Mouse (Mus musculus): Measurements from ENCODE around the gene Tle3. TPM values are rescaled to one million over a fixed set of nuclear protein-coding genes. Genes with fewer than 3 reads are reported as not detected.
A peak's percentile ranks its signal among the peaks of the same experiment; 100 is the strongest.

Gene Tle3
- polyA plus RNA-seq, 1 experiment from 2014 or later, result 36.0 TPM

DNA sequence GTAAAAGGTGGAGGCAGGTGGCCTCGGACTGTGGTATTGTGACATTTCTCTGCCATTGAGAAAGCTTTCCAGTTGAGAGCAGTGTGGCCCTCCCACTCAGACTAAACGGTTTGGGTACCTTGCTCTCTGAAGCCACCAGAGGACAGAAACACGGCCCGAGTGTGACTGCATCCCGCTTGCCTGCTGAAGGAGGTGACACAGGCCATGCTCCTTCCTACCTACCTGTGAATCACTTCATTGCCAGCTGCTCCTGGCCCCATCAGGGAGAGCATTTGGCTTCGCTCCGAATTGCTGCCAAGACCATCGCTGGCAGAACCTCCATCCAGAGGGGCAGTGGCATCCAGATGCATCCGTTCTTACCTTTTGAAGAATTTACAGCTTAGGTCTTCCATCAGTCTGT is 26.0 kb downstream of the Tle3 start:
- H3K27me3 ChIP-seq, result no peaks in the 10 kb centered on the region; the same call in 1 of the 2 replicates
- H3K4me3 ChIP-seq (replicated peaks), result no peak overlapping the region
- no peak for ATAC-seq (ENCODE audit: insufficient number of reproducible peaks, low FRiP score, low TSS enrichment, low read depth)
- WGBS, result 87% methylated on average over 9 of the region's 9 CpGs
- H3K36me3 ChIP-seq, result peaks cover 71% of the 10 kb centered on the region
- H3K4me1 ChIP-seq, result peaks cover 59% of the 10 kb centered on the region
- no peak overlapping the region for H3K9ac ChIP-seq
- H3K4me2 ChIP-seq (replicated peaks), result no peak overlapping the region
- no peak overlapping the region for H3K27ac ChIP-seq (replicated peaks)
- no peaks in the 10 kb centered on the region for H3K9me3 ChIP-seq (replicated peaks)

- Histone ChIP-seq H3K27me3 (no peaks in the 10 kb centered on the region; the same call in 1 of the 2 replicates), H3K36me3 (peaks cover 56% of the 10 kb centered on the region), H3K4me1 (peaks cover 75% of the 10 kb centered on the region), H3K4me2 (replicated peaks) (no peak overlapping the region), H3K9ac (no peak overlapping the region), H3K9me3 (replicated peaks) (no peaks in the 10 kb centered on the region), H3K4me3 (replicated peaks) (no peak overlapping the region), H3K27ac (replicated peaks) (no peak overlapping the region)
- ATAC-seq (ENCODE audit: insufficient number of reproducible peaks, low FRiP score, low TSS enrichment, low read depth), result no peak
- 92% methylated on average over 7 of the region's 7 CpGs for WGBS
Measured at GRCm38 (mm10) chr9:61400132-61400531, 28.0 kb downstream of the Tle3 start.

DNA sequence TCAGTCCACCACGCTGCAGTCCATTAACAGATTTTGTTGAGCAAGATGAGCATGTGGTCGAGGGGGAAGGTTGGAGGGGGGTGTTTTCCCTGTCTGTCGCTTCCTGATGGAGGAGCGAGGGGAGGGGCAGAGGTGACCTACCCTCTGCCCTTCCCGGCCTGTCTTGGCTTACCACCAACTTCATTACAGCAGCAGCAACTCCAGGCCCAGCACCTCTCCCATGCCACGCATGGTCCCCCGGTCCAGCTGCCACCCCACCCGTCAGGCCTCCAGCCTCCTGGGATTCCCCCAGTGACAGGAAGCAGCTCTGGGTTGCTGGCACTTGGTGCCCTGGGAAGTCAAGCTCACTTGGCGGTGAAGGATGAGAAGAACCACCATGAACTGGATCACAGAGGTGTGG is 29.5 kb downstream of the Tle3 start:
- Histone ChIP-seq H3K27me3 (peaks cover 3% of the 10 kb centered on the region), H3K36me3 (peaks cover 57% of the 10 kb centered on the region)
- 56% methylated on average over 9 of the region's 9 CpGs for WGBS

DNA sequence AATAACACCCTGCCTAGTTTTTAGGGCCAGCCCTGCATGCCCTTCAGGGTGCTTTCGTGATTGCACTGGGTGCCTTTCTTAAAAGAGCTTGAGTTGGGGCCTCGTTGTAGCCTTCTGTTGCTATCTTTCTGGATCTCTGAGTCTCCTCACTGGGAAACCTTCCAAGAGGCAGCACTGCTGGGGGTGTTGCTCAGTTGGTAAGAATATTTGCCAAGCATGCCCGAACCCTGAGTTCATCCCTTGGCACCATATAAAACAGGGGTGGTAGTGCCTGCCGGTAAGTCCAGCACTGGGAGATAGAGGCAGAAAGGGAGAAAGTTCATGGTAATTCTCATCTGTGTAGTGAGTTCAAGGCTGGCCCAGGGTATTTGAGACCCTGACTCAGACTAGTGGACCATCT is 30.1 kb downstream of the Tle3 start:
- no peak overlapping the region for H3K27ac ChIP-seq (replicated peaks)
- no peak for ATAC-seq (ENCODE audit: insufficient number of reproducible peaks, low FRiP score, low TSS enrichment, low read depth)
- 73% methylated on average over 4 of the region's 4 CpGs for WGBS
- no peaks in the 10 kb centered on the region for H3K9me3 ChIP-seq (replicated peaks)
- H3K4me2 ChIP-seq (replicated peaks), result no peak overlapping the region
- no peak overlapping the region for H3K9ac ChIP-seq
- H3K27me3 ChIP-seq, result peaks cover 3% of the 10 kb centered on the region
- H3K4me1 ChIP-seq, result peaks cover 76% of the 10 kb centered on the region
- peaks cover 63% of the 10 kb centered on the region for H3K36me3 ChIP-seq
- no peak overlapping the region for H3K4me3 ChIP-seq (replicated peaks)

More for the DNA sequence above, 29.5 kb downstream of the Tle3 start:
- no peak overlapping the region for H3K4me3 ChIP-seq (replicated peaks)
- no peak for ATAC-seq (ENCODE audit: insufficient number of reproducible peaks, low FRiP score, low TSS enrichment, low read depth)
- no peak overlapping the region for H3K9ac ChIP-seq
- no peak overlapping the region for H3K27ac ChIP-seq (replicated peaks)
- no peak overlapping the region for H3K4me2 ChIP-seq (replicated peaks)
- H3K4me1 ChIP-seq, result peaks cover 82% of the 10 kb centered on the region
- H3K9me3 ChIP-seq (replicated peaks), result no peaks in the 10 kb centered on the region

GRCm38 (mm10) chr9:61402716-61403115 is 30.6 kb downstream of the Tle3 start:
- Histone ChIP-seq H3K36me3 (peaks cover 65% of the 10 kb centered on the region), H3K27ac (replicated peaks) (no peak overlapping the region), H3K4me3 (replicated peaks) (no peak overlapping the region), H3K9me3 (replicated peaks) (no peaks in the 10 kb centered on the region), H3K27me3 (peaks cover 4% of the 10 kb centered on the region), H3K4me2 (replicated peaks) (no peak overlapping the region), H3K9ac (no peak overlapping the region), H3K4me1 (peaks cover 71% of the 10 kb centered on the region)
- 86% methylated on average over 5 of the region's 5 CpGs for WGBS
- no peak for ATAC-seq (ENCODE audit: insufficient number of reproducible peaks, low FRiP score, low TSS enrichment, low read depth)

DNA sequence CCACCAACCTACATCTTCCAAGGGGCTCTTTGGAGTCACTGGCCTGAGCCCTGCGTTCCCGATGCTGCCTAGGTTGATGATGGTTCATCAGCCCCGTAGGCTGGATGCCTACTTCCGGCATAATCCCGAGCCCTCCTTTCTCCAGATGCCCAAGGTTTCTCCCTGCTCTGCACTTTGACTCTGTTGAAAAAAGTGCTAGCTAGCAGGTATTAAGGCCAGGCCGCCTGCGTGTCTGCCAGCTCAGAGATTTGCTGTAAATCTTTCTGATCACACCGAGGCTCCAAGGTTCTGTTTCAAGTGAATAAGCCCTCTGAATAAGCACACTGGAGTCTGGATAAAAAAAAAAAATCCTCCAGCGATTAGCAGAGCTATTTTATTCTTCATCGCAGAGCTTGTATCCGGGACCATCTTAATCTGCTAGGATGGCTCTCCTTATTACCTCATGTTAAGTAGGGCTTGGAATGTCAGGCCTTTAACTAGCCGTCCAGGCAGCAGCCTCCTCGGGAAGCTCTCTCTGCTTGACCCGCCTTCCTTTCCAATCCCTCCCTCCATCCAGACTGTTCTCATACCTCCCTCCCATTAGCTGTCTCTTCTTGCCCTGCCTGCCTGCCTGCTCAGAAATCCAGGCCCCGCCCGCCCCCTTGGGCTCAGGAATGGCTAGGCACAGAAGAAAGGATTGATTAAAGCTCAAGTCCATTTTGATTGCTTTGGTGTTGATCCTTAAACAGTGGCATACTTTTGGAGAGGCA is 31.9 kb downstream of the Tle3 start:
- no peak overlapping the region for H3K4me2 ChIP-seq (replicated peaks)
- peaks cover 63% of the 10 kb centered on the region for H3K4me1 ChIP-seq
- H3K9me3 ChIP-seq (replicated peaks), result no peaks in the 10 kb centered on the region
- H3K36me3 ChIP-seq, result peaks cover 66% of the 10 kb centered on the region
- peaks cover 7% of the 10 kb centered on the region for H3K27me3 ChIP-seq
- H3K27ac ChIP-seq (replicated peaks), result no peak overlapping the region
- H3K9ac ChIP-seq, result no peak overlapping the region
- H3K4me3 ChIP-seq (replicated peaks), result no peak overlapping the region
- 49% methylated on average over 16 of the region's 16 CpGs for whole genome bisulfite sequencing
- ATAC-seq (ENCODE audit: insufficient number of reproducible peaks, low FRiP score, low TSS enrichment, low read depth), result no peak

DNA sequence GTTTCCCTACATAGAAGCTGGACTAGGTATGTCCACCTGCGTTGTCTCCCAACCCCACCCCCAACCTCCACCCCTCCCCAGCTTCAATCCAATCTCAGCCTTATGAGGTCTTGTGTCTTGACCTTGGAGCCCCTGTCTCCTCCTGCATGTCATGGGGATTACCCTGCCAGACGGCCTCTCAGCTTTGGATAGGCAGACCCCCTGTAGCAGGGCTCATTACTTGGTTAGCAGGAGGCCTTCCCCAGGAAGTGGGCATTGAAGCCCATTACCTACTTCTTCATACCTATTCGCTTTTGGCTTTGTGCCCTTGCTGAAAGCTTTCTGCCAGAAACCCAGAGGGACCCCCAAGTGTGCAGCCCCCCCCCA is 32.4 kb downstream of the Tle3 start:
- H3K36me3 ChIP-seq, result peaks cover 66% of the 10 kb centered on the region
- H3K9me3 ChIP-seq (replicated peaks), result no peaks in the 10 kb centered on the region
- H3K4me3 ChIP-seq (replicated peaks), result no peak overlapping the region
- H3K27me3 ChIP-seq, result peaks cover 7% of the 10 kb centered on the region
- peak overlapping the region; percentile 36 for H3K27ac ChIP-seq (replicated peaks)
- WGBS, result 34% methylated on average over 3 of the region's 3 CpGs
- H3K4me2 ChIP-seq (replicated peaks), result peak overlapping the region; percentile 40; the same call in 1 of the 2 replicates
- no peak overlapping the region for H3K9ac ChIP-seq
- H3K4me1 ChIP-seq, result peaks cover 63% of the 10 kb centered on the region
- ATAC-seq (ENCODE audit: insufficient number of reproducible peaks, low FRiP score, low TSS enrichment, low read depth), result 0 out of 2 replicates have a peak, but pooled peaks have one; percentile 17

GRCm38 (mm10) chr9:61404998-61405621 is 32.9 kb downstream of the Tle3 start:
- Histone ChIP-seq H3K4me1 (peaks cover 63% of the 10 kb centered on the region), H3K27me3 (peaks cover 7% of the 10 kb centered on the region), H3K4me3 (replicated peaks) (peak overlapping the region; percentile 11; the same call in 1 of the 2 replicates), H3K27ac (replicated peaks) (peak overlapping the region; percentile 65), H3K9me3 (replicated peaks) (no peaks in the 10 kb centered on the region), H3K9ac (no peak overlapping the region), H3K36me3 (peaks cover 71% of the 10 kb centered on the region), H3K4me2 (replicated peaks) (peak overlapping the region; percentile 40)
- 1% methylated on average over 19 of the region's 19 CpGs for WGBS
- peak; percentile 76 for ATAC-seq (ENCODE audit: insufficient number of reproducible peaks, low FRiP score, low TSS enrichment, low read depth)

DNA sequence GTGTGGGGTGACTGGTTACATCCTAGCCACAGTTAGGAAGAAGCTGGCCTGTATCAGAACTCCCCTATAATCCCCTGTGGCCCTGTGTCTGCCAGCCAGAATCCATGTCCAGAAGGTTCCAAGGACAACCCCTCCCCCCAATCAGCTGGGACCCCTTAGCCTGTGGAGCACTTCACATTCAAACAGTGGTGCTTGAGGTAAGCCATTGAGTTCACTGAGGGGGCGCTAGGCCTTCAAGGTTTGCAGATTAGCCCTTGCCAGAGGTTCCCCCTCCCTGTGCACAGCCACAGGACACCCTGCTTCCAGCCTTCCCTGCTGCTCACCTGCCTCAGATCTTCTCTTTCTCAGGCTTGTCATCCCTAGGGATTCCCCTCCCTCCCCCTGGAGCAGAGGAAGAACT is 34.2 kb downstream of the Tle3 start:
- 81% methylated on average over 1 of the region's 1 CpGs for WGBS
- no peaks in the 10 kb centered on the region for H3K9me3 ChIP-seq (replicated peaks)
- peaks cover 51% of the 10 kb centered on the region for H3K4me1 ChIP-seq
- H3K4me2 ChIP-seq (replicated peaks), result no peak overlapping the region
- no peak overlapping the region for H3K27ac ChIP-seq (replicated peaks)
- H3K36me3 ChIP-seq, result peaks cover 77% of the 10 kb centered on the region
- peaks cover 7% of the 10 kb centered on the region; the same call in 1 of the 2 replicates for H3K27me3 ChIP-seq
- no peak for ATAC-seq (ENCODE audit: insufficient number of reproducible peaks, low FRiP score, low TSS enrichment, low read depth)
- no peak overlapping the region for H3K4me3 ChIP-seq (replicated peaks)
- H3K9ac ChIP-seq, result no peak overlapping the region

DNA sequence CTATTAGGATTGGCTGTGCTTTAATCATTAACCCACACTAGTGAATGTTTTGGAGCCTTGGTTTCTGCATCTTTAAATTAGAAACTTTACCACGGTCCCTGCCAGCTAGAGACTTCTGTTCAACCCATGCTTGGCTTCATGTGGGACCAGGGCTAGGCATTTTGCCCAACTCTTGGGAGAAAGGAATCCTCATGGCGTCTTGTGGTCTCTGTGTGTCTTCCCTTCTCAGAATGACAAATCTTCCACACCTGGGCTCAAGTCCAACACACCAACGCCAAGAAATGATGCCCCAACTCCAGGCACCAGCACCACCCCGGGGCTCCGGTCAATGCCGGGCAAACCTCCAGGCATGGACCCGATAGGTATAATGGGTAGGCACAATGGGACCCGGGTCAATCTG is 36.9 kb downstream of the Tle3 start:
- WGBS, result 81% methylated on average over 8 of the region's 8 CpGs
- Histone ChIP-seq H3K27ac (replicated peaks) (no peak overlapping the region), H3K27me3 (peaks cover 7% of the 10 kb centered on the region; the same call in 1 of the 2 replicates), H3K4me1 (peaks cover 26% of the 10 kb centered on the region), H3K9me3 (replicated peaks) (no peaks in the 10 kb centered on the region), H3K9ac (no peak overlapping the region), H3K4me2 (replicated peaks) (no peak overlapping the region), H3K36me3 (peaks cover 85% of the 10 kb centered on the region), H3K4me3 (replicated peaks) (no peak overlapping the region)
- ATAC-seq (ENCODE audit: insufficient number of reproducible peaks, low FRiP score, low TSS enrichment, low read depth), result no peak

GRCm38 (mm10) chr9:61413665-61414456 is 41.7 kb downstream of the Tle3 start:
- Histone ChIP-seq H3K27ac (replicated peaks) (no peak overlapping the region), H3K27me3 (no peaks in the 10 kb centered on the region), H3K36me3 (peaks cover 97% of the 10 kb centered on the region), H3K4me1 (no peaks in the 10 kb centered on the region; the same call in 1 of the 2 replicates), H3K9ac (no peak overlapping the region), H3K4me3 (replicated peaks) (no peak overlapping the region), H3K9me3 (replicated peaks) (no peaks in the 10 kb centered on the region), H3K4me2 (replicated peaks) (no peak overlapping the region)
- WGBS, result 84% methylated on average over 14 of the region's 14 CpGs
- ATAC-seq (ENCODE audit: insufficient number of reproducible peaks, low FRiP score, low TSS enrichment, low read depth), result no peak

Measured in embryonic facial prominence, embryonic 15.5 days (tissue).